ENCODE assay signal across 12 mouse cellular contexts in genomic region chr1:167362819-167363218, GRCm38 (mm10).
"Had no signal": no experiment of that assay in that cellular context is flagged by ENCODE, and none has a peak within 500 bp of the region (broad histone marks: within the 10 kb centered on the region; RNA-seq: fewer than 3 reads in every experiment).

No protein-coding gene starts in this region.

- H3K9ac ChIP-seq: limb, embryonic 13.5 days; liver, embryonic 14.5 days; midbrain, embryonic 13.5 days; stomach, embryonic 15.5 days had no signal

- H3K4me3 ChIP-seq: limb, embryonic 13.5 days; midbrain, embryonic 13.5 days; stomach, embryonic 15.5 days had no signal

- H3K4me2 ChIP-seq: limb, embryonic 13.5 days; midbrain, embryonic 13.5 days; stomach, embryonic 15.5 days had no signal

- H3K4me1 ChIP-seq: midbrain, embryonic 13.5 days; stomach, embryonic 15.5 days had no signal

- H3K27ac ChIP-seq: hindbrain, postnatal 0 days; limb, embryonic 13.5 days; liver, embryonic 14.5 days; midbrain, embryonic 13.5 days; stomach, embryonic 15.5 days had no signal

- ATAC-seq: midbrain, embryonic 13.5 days had no signal

- DNase-seq: layer of hippocampus, adult 9-11 months; left cerebral cortex, postnatal 4 days; lung, adult 18-20 months; lung, postnatal 36 days; right cerebral cortex, postnatal 14 days; thymus, adult 2 months; thymus, postnatal 25 days had no signal

- H3K27me3 ChIP-seq: limb, embryonic 13.5 days; midbrain, embryonic 13.5 days; stomach, embryonic 15.5 days had no signal

- H3K9me3 ChIP-seq: limb, embryonic 13.5 days; midbrain, embryonic 13.5 days; stomach, embryonic 15.5 days had no signal
